Comparison of ENCODE assay signal across 24 mouse cellular contexts in the genomic region with DNA sequence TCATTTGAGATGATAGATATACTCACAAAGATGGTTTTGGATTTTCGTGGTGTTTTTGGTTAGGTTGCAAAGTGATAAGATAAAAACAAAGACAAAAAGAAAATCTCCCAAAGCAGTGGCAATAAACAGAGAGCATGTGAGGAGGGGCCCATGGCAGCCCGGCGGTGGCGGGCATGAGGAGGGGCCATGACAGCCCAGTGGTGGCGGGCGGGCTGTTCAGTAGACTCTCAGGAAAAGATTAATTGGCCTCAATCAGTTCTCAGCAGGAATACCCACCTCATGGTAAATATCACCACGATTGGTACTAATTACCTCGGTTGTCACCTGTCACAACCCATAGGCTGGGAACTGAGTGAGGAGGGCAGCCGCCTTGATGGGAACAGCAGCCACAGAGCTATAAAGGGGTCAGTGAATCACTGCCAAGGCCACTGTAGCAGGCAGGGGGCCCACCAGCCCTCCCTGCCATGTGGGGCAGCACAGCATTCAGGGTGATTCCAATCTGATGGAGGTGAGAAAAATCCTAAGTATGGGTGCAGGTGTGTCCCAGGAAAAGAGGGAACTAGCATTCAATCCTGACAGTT.
DNase-seq lines count a peak whose midpoint lies in the region; ATAC-seq and TF ChIP-seq lines count a peak whose summit lies in the region.
"Had no signal": no experiment of that assay in that cellular context is flagged by ENCODE, and none has a peak within 500 bp of the region (broad histone marks: within the 10 kb centered on the region; RNA-seq: fewer than 3 reads in every experiment).

No protein-coding gene starts in this region.

- H3K9me3 ChIP-seq in heart, embryonic 10.5 days: no peaks in the 10 kb centered on the region
- H3K9me3 ChIP-seq in forebrain, embryonic 14.5 days (replicated peaks; ENCODE audit: control insufficient read depth, low read length): no peaks in the 10 kb centered on the region
- H3K9me3 ChIP-seq in hindbrain, postnatal 0 days (ENCODE audit: low read length): no peaks in the 10 kb centered on the region
- H3K9me3 ChIP-seq: heart, embryonic 15.5 days; limb, embryonic 15.5 days; midbrain, embryonic 10.5 days; midbrain, embryonic 15.5 days had no signal

- peak; percentile 79 for DNase-seq in heart, adult 11 months
- DNase-seq in heart, embryonic 10.5 days (ENCODE audit: low spot score): no peak
- DNase-seq in brain, embryonic 14.5 days (ENCODE audit: low read depth): peak; percentile 42
- peak; percentile 13 for DNase-seq in forebrain, embryonic 14.5 days (ENCODE audit: low spot score)
- no peak for DNase-seq in hindbrain, postnatal 0 days (ENCODE audit: low spot score)
- DNase-seq in cerebellum, adult 9-11 months: no peak
- no peak for DNase-seq in thymus, adult 2 months
- no peak for DNase-seq in liver
- DNase-seq: adrenal gland, postnatal 25 days; cerebellum, adult 18-20 months; cerebellum, postnatal 14 days; gastrocnemius, postnatal 10 days; kidney, adult 9 months; kidney, postnatal 10 days; layer of hippocampus, adult 9-11 months; lung, embryonic 14.5 days had no signal

- no peak overlapping the region for H3K9ac ChIP-seq in forebrain, embryonic 14.5 days (ENCODE audit: low read length)
- H3K9ac ChIP-seq in hindbrain, postnatal 0 days (replicated peaks; ENCODE audit: low read length): no peak overlapping the region
- H3K9ac ChIP-seq: heart, embryonic 15.5 days; limb, embryonic 15.5 days; liver, embryonic 14.5 days; lung, embryonic 14.5 days; midbrain, embryonic 15.5 days had no signal

- no peak overlapping the region for H3K4me3 ChIP-seq in heart, embryonic 10.5 days
- no peak overlapping the region for H3K4me3 ChIP-seq in forebrain, embryonic 14.5 days (ENCODE audit: low read depth, low read length)
- H3K4me3 ChIP-seq in hindbrain, postnatal 0 days (ENCODE audit: low read length): no peak overlapping the region
- no peak overlapping the region for H3K4me3 ChIP-seq in thymus, adult 2 months (ENCODE audit: control insufficient read depth, insufficient read depth, low read length)
- H3K4me3 ChIP-seq: heart, embryonic 15.5 days; left cerebral cortex, adult 2 months; limb, embryonic 15.5 days; midbrain, embryonic 10.5 days; midbrain, embryonic 15.5 days had no signal

- H3K27me3 ChIP-seq in heart, embryonic 10.5 days (ENCODE audit: insufficient read depth, poor library complexity, severe bottlenecking): no peaks in the 10 kb centered on the region
- H3K27me3 ChIP-seq in forebrain, embryonic 14.5 days (replicated peaks; ENCODE audit: control insufficient read depth, insufficient read depth, low read length): no peaks in the 10 kb centered on the region
- no peaks in the 10 kb centered on the region for H3K27me3 ChIP-seq in hindbrain, postnatal 0 days (ENCODE audit: insufficient read depth, low read length)
- H3K27me3 ChIP-seq in thymus, adult 2 months (ENCODE audit: control insufficient read depth, insufficient read depth, low read length): no peaks in the 10 kb centered on the region
- H3K27me3 ChIP-seq: heart, embryonic 15.5 days; limb, embryonic 15.5 days; midbrain, embryonic 15.5 days had no signal

- no peak overlapping the region for H3K27ac ChIP-seq in heart, embryonic 10.5 days
- H3K27ac ChIP-seq in forebrain, embryonic 14.5 days (ENCODE audit: low read depth, low read length): no peak overlapping the region
- H3K27ac ChIP-seq in hindbrain, postnatal 0 days: no peak overlapping the region
- no peak overlapping the region for H3K27ac ChIP-seq in thymus, adult 2 months (ENCODE audit: control insufficient read depth, insufficient read depth, low read length)
- H3K27ac ChIP-seq: heart, embryonic 15.5 days; left cerebral cortex, adult 2 months; limb, embryonic 15.5 days; liver, embryonic 14.5 days; midbrain, embryonic 10.5 days; midbrain, embryonic 15.5 days had no signal

- 73% methylated on average over 9 of the region's 9 CpGs for whole genome bisulfite sequencing in heart, embryonic 10.5 days
- WGBS in forebrain, embryonic 14.5 days: 45% methylated on average over 9 of the region's 9 CpGs
- WGBS in hindbrain, postnatal 0 days: 67% methylated on average over 9 of the region's 9 CpGs
- 86% methylated on average over 9 of the region's 9 CpGs for WGBS in thymus, adult 2 months

- H3K4me1 ChIP-seq in heart, embryonic 10.5 days: no peaks in the 10 kb centered on the region
- no peaks in the 10 kb centered on the region for H3K4me1 ChIP-seq in forebrain, embryonic 14.5 days (ENCODE audit: control insufficient read depth, insufficient read depth, low read length)
- no peaks in the 10 kb centered on the region for H3K4me1 ChIP-seq in hindbrain, postnatal 0 days (ENCODE audit: insufficient read depth, low read length)
- no peaks in the 10 kb centered on the region for H3K4me1 ChIP-seq in thymus, adult 2 months (replicated peaks; ENCODE audit: control insufficient read depth, insufficient read depth, low read length)
- H3K4me1 ChIP-seq: heart, embryonic 15.5 days; limb, embryonic 15.5 days; midbrain, embryonic 10.5 days; midbrain, embryonic 15.5 days had no signal

- peak; percentile 40; the same call in 1 of the 2 replicates for ATAC-seq in forebrain, embryonic 14.5 days
- ATAC-seq in hindbrain, postnatal 0 days: peak; percentile 38; the same call in 1 of the 2 replicates
- ATAC-seq: CD4-positive, CD25-positive, alpha-beta regulatory T cell, adult 4 months; intestine, postnatal 0 days; midbrain, embryonic 15.5 days had no signal

- no peak for TF ChIP-seq POLR2A in brain, embryonic 14.5 days (IDR thresholded peaks at IDR 0.05; ENCODE audit: borderline replicate concordance, extremely low read depth, insufficient read depth, insufficient read length, poor library complexity, severe bottlenecking)
- TF ChIP-seq POLR2A in thymus, adult 2 months (IDR thresholded peaks at IDR 0.05; ENCODE audit: control insufficient read depth, extremely low read depth, insufficient read depth, low read length, poor library complexity): no peak

- H3K4me2 ChIP-seq in forebrain, embryonic 14.5 days (ENCODE audit: low read length): no peak overlapping the region
- H3K4me2 ChIP-seq in hindbrain, postnatal 0 days (ENCODE audit: low read depth, low read length): no peak overlapping the region
- H3K4me2 ChIP-seq: heart, embryonic 15.5 days; limb, embryonic 15.5 days; lung, embryonic 14.5 days; midbrain, embryonic 15.5 days had no signal

- TF ChIP-seq CTCF in brain, embryonic 14.5 days (IDR thresholded peaks at IDR 0.05; ENCODE audit: borderline replicate concordance, extremely low read depth, insufficient read depth, insufficient read length): no peak
- TF ChIP-seq CTCF in hindbrain, postnatal 0 days (IDR thresholded peaks at IDR 0.05; ENCODE audit: low read depth): no peak
- no peak for TF ChIP-seq CTCF in thymus, adult 2 months (IDR thresholded peaks at IDR 0.05; ENCODE audit: borderline replicate concordance, control insufficient read depth, extremely low read depth, insufficient read depth, low read length, poor library complexity)

- H3K36me3 ChIP-seq in heart, embryonic 10.5 days: no peaks in the 10 kb centered on the region
- H3K36me3 ChIP-seq in forebrain, embryonic 14.5 days (ENCODE audit: control insufficient read depth, insufficient read depth, low read length): no peaks in the 10 kb centered on the region
- no peaks in the 10 kb centered on the region for H3K36me3 ChIP-seq in hindbrain, postnatal 0 days (ENCODE audit: insufficient read depth, low read length)
- H3K36me3 ChIP-seq in thymus, adult 2 months (ENCODE audit: control insufficient read depth, insufficient read depth, low read length): no peaks in the 10 kb centered on the region
- H3K36me3 ChIP-seq: heart, embryonic 15.5 days; limb, embryonic 15.5 days; midbrain, embryonic 10.5 days; midbrain, embryonic 15.5 days had no signal

Comparison
In these comparisons a context has a peak if more than half of its experiments do, and no peak if none do; other contexts are left out.
1. DNase-seq: peak in heart, adult 11 months (single experiment), brain, embryonic 14.5 days (single experiment) and forebrain, embryonic 14.5 days (single experiment); none in heart, embryonic 10.5 days (single experiment), hindbrain, postnatal 0 days (single experiment), cerebellum, adult 9-11 months (single experiment), thymus, adult 2 months (single experiment) and liver (single experiment).